Mouse (Mus musculus) spleen, postnatal 4 days (tissue): ENCODE data around the gene Hist1h3g.

Source experiments
- DNase-seq, 2 experiments: peaks; one replicate each; pipeline ENCODE4 v3.0.0; 2022; ENCODE audit warnings: low spot score in 2 of 2

The Hist1h3g gene

DNA sequence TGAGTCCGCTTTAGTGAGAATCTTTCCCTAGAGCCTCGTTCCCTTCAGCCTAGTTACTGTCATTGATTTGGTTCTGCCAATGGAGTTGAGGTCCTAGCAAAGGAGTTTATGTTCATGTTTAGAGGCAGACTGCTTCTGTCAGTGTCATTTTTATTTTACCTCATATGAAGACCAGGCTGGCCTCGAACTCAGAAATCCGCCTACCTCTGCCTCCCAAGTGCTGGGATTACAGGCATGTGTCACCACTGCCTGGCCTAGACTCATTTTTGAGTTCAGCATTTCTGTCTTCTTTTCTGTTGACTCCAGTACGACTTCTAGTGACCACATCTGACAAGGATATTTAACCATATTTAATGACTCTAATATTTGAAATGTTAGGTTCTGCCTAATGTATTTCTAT is 19.9 kb upstream of the Hist1h3g start:
- no peak for DNase-seq

DNA sequence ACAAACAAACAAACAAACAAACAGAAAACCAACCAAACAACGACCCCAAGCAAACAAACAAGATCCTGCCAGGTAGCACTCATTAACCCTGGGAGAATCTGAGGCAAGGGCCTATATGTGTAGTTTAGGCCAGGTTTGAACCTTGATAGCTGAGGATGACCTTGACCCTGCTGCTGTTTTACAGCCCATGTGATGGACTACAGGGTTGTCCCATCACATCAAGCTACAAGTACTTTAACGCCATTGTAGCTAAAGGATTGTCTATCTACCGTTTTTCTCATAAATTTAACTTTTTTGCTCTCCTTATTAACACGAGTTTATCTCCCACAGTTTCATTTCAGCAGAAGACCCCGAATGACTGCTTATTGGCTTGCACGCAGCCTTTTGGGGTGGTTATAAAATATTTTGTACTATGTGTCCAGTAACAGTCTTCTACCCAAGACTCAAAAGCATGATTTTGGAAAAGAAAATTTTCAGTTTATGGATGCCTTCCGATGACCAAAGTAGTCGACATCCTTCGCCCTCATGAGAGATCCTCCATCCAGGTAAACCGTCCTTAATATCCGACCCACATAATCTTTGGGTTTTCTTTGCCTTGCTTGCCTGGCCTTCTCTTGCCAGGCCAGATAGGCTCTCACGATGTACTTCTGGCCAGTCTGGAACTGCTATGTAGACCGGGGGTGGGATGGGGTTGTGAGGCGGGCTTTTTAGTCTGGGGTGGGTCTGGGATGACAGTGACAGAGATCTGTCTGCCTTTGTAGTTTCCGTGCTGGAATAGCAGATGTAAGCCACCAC is 19.2 kb upstream of the Hist1h3g start:
- no peak for DNase-seq

DNA sequence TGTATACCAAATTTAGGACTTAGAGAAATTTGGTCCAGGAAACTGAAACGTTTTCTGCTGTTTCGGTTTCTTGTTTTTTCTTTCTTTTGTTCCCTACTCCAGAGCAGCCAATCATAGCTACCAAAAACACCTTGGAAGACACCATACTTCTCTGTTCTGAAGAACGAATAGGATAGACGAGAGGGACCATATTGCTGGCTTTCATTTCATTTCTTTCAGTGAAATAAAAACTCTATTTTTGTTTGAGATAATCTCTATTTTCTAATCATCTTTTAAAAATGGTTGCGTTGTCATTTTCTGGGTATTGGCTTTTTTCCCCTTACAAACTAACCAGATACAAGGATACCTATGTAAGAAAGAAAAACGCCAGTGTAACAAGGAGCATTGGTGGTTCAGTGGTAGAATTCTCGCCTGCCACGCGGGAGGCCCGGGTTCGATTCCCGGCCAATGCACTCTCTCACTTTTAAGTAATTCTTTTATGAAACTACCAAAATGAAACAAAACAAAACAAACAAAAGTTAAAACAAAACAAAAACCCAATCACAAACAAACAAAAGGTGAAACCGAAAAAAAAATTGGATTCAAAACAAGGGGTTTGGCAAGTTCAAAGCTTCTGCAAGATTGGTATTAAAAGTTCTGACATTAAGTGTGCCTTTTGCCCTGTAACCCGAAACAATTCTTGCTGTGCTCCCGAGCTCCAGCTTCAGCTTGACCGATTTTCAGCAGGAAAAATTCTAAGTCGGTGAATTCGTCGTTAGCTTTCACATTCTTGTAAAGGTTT is 18.2 kb upstream of the Hist1h3g start:
- peak; percentile 77 to 91 for DNase-seq

DNA sequence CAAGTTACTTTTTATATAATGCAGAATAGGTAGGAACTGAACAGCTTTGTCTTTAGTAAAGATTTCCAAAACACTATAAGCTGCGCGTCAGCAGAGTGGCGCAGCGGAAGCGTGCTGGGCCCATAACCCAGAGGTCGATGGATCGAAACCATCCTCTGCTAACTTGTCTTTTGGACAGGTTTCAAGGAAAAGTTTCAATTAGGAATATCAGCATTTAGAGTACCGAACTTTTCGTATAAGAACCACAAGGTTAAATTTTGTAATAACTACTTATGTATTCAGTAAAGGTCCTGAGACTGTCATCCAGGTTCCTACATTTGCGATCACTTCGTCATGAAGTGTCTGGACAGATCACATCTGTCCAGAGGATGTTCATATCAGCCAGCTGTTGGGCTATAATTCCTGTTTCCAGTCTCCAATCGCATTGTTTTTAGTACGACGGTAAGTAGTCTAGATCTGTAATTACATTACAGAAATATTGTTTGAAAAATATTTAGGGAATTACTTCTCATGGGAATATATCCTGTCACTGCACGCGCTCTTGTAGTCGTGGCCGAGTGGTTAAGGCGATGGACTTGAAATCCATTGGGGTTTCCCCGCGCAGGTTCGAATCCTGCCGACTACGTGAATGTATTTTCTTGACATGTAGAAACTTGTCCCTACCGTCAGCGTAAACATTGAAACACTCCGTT is 17.5 kb upstream of the Hist1h3g start:
- DNase-seq, result peak; percentile 94 to 97

DNA sequence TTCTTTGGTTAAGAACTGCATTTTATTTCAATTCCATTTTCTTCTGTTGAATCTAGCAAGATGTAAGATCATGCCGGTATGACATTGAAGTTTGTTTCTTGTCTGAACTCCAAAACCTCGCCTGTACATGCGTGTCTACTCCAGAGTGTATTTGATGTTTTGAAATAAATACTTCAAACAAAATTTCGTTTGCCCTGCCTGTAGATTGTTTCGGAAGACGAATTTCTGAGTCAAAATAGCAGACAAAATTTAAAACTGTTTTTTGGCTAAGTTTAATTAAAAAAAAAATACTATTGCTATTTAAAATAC is 17.0 kb upstream of the Hist1h3g start:
- DNase-seq, result no peak

DNA sequence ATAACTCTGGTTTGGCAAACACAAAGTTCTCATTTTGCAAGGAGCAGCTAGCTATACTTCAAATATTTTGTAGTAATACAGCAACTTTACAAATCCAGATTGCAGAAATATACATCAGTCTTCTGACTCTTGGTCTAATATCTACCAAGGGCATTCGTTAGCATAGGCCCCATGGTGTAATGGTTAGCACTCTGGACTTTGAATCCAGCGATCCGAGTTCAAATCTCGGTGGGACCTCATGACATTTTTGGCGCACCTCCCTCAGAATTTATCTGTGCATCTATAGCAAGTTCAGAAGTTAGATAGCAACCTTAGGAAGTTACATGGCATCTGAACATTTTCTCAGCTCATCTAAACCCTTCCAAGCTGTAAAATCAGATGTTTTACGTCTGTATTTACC is 16.3 kb upstream of the Hist1h3g start:
- DNase-seq, result peak; percentile 87 to 93

DNA sequence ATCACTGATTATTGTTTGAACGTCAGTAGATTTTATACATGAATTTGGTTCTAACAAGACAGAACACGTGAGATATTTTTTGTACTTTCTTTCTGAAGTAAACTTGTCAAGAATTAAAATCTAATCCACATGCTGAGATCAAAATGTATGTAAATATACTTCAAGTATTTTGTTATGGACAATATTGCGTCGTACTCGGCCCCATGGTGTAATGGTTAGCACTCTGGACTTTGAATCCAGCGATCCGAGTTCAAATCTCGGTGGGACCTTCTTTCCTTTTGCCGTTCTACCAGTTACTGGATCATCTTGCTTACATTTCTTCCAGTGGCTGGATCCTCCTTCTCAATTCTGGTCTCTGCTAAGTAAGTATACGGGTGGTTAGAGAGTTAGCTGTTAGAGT is 15.8 kb upstream of the Hist1h3g start:
- DNase-seq, result peak; percentile 80 to 91

DNA sequence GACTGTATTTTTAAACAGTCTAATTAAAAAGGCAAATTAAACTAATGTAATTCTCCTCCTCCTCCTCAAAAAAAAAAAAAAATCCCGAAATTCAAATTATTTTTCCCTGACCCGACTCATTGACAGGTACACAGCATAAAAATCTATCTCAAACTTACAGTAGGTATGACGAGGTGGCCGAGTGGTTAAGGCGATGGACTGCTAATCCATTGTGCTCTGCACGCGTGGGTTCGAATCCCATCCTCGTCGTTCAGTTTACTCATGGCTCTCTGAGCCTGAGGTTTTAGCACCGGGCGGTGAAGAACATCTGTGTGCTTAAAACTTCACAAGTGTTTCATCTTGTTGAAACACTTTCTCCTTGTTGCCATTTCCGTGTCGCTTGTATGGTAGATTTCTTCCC is 13.5 kb upstream of the Hist1h3g start:
- DNase-seq, result peak; percentile 84 to 92

DNA sequence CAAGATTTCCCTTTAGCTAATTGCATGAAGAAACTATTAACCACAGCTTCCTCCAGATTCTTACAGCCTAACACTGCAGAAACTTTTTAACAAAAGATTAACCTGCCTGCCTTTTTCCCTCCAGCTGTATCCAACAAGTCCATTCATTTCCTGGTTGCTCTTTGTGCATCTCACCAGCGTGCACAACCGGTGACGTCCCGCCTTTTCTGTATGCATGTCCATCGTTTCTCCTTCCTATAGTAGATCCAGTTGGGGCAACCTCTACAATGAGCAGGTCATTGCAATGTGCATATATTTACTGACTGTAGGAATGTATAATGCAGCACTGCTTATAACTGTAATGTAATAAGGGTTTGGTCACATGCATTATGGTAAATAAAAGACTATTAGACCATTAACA is 11.2 kb upstream of the Hist1h3g start:
- no peak for DNase-seq

DNA sequence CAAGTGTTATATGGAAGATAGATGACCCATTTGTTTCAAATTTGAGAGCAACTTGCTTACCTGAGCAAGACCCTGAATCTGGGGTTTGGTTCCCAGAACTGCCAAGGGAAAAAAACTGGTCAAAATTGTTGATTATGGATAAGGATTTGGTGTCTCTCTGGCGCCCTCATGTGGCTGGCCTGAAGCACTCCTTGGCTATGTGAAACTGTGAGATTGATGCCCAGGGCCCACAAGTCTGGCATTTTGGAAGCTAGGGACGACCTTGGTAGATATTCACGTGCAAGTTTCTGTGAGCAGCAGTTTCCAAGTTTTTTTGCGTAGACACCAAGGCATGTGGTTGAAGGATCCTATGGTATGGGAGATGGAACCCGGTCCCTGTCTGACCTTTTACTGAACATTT is 10.6 kb upstream of the Hist1h3g start:
- DNase-seq, result peak; percentile 77 to 92

DNA sequence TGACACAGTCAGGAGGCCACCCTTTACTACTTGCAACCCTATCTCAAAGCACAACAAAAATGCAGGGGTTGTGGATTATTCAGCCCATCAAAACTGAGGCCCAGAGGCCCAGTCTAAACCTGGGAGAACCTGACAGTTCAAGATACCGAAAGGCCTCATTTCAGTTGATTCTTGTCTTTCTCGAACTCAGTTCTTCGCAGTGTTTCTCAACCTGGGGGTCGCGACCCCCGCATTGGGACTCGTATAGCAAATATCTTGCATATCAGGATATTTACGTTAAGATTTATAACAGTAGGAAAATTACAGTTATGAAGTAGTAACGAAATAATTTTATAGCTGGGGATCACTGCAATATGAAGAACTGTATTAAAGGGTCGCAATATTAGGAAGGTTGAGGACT is 9.3 kb upstream of the Hist1h3g start:
- peak in 1 of 2 experiments; percentile 62 for DNase-seq

DNA sequence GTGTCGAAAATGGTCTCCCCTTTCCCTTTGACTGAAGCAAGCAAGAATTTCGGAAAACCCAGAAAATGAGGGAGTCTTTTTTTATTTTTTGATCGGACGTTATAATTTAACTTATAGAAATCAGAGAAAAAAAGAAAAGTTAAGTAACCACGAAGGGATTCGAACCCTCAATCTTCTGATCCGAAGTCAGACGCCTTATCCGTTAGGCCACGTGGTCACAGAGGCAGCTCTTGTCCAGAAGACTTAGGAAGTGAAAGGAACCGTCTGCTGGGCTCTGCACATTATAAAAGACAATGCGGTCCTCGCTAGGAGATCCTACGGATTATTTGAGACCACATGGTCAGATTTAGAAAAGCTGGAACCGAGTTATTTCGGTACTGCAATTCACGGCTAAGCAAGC is 8.9 kb upstream of the Hist1h3g start:
- DNase-seq, result peak; percentile 91 to 95

DNA sequence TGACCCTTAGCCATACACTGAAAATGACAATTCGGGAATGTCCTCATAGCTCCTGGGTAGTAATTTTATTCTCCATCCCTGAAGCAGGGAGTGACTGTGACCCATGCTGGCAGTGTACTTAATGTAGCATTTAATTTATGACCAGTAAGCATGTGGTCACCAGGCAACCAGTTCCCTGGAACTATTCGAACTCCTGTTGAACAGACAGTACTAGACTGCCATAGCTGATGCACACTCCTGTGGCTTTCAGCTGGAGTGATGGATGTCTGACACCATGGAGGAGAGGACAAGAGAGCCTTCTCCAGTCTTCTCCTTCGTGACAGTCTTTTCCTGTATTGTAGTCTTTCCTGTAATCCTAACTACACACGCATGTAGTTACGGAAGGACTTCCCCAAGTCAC is 6.2 kb upstream of the Hist1h3g start:
- no peak for DNase-seq

DNA sequence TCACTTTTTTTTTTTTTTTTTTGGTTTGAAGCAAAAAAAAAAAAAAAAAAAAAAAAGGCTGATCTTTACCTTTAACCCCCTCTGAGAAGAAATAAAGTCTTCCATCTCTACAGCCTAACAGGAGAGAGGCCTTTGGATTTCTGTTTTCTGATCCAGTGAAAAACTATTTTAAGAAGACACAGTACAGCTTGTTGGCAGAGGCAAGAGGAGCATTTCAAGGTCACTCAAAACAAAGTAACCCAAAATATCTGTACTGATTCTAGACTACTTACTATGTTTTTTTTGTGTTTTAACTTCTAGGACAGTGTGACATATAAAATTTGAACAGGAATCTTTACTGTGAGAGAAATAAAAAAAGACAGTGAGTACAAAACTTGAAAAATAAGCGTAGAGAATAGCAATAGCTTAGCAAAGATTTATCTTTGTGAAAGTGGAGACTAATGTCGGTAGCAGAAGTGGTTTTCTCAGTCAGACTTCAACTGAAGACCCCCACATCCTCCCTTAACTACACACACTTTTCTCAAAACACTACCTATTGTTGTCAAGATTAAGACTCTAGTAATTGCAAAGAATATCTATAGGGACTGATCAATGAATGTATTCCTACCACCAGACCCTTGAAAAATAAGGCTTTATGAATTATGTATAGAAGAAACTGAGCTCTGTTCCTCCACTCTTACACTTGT is 5.6 kb upstream of the Hist1h3g start:
- DNase-seq, result no peak

DNA sequence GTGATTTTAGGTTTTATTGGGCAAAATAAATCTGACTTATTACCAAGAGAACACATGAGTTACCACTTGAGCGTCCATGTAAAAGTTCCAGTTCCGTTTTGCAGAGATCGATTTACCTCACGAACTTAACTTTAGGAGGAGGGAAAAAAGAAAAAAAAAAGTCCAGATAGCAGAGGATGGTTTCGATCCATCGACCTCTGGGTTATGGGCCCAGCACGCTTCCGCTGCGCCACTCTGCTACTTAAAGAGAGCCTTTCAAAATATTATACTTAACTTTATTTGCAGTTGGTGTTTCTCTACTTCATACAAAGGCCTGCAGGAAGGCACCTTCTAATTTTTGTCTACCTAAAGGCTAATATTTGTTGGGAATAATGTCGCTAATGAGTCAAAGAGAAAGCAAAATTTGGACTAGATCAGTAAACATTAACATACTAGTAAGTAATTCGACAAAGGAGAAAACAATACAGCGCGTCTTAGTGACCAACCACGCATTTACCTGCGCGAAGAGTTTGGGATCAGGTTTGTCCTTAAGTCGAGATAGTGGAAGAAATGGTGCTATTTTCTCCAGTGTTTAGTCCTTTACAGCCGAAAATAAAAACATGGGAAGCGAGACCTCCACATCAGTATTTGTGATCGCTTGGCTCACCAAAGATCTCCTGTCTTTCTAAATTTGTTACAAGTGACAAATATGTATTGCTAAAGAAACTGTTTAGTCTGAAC is 4.9 kb upstream of the Hist1h3g start:
- DNase-seq, result peak; percentile 72 to 84

DNA sequence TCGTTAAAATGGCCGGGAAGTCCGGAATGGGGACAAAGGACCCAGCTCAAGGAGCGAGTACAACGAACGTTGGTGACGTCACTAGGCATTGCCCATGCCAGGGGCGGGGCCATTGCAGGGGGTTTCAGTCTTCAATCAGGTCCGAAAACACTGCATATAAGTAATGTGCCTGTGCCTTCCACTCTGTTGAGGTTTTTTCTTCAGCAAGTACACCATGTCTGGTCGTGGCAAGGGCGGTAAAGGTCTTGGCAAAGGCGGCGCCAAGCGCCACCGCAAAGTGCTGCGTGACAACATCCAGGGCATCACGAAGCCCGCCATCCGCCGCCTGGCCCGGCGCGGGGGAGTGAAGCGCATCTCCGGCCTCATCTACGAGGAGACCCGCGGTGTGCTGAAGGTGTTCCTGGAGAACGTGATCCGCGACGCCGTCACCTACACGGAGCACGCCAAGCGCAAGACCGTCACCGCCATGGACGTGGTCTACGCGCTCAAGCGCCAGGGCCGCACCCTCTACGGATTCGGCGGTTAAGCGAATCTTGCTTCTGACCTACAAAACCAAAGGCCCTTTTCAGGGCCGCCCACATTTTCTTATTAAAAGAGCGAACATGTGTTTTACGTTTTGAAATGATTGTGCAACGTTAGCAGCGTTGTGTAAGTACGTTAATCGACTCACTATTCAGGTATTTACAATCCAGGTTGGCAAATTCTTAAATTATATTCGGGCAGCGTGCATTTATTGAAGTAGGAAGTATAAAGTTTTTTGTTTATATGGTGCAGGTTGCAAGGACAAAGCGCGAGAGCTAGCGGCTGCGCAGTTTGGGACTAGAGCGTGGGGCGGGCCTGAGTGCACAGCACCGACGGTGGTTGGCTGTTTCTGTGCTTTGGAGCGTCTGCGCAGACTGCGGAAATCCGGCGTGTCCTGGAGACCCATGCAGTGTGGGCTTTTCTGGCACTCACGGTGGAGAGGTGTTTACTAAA is 4.0 kb upstream of the Hist1h3g start, which contains the start of gene Hist1h4h:
Gene Hist1h4h, plus strand, starts transcription at position 150 of the 975 bp plus-strand sequence.
- peak; percentile 97 for DNase-seq

DNA sequence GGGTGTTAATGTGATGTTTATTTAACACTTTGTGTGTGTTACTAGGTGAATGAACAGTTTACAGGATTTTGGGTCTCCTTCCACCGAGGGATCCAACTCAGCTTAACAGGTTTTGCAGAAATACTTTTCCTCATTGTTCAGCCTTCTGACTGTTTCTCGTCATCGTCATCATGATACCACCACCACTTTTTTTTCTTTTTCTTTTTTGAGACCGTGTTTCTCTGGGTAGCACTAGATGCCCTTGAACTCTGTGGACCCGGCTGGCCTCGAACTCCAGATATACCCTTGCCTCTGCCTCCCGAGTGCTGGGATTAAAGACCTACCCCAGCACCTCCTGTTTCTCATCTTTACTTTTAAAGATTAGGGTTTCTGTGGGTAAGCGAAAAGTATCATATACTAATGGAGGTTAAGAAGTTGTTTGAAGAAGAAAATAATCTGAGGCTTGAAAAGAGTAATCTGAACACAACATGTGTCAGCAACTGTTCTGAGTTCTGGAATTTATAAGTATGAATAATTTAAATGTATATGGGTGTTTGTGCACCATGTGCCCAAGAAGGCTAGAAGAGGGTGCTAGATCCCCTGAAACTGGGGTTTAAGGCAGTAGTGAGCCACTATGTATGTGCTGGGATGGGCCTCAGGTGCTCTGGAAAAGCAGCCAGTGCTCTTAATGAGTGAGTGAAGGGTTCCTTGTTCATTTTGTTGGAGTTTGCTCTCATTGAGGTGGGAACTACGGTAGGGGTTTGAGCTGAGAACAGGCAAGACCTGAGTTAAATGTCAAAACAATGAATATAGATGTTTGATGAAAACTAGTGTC is 2.8 kb upstream of the Hist1h3g start:
- peak; percentile 51 to 71 for DNase-seq

DNA sequence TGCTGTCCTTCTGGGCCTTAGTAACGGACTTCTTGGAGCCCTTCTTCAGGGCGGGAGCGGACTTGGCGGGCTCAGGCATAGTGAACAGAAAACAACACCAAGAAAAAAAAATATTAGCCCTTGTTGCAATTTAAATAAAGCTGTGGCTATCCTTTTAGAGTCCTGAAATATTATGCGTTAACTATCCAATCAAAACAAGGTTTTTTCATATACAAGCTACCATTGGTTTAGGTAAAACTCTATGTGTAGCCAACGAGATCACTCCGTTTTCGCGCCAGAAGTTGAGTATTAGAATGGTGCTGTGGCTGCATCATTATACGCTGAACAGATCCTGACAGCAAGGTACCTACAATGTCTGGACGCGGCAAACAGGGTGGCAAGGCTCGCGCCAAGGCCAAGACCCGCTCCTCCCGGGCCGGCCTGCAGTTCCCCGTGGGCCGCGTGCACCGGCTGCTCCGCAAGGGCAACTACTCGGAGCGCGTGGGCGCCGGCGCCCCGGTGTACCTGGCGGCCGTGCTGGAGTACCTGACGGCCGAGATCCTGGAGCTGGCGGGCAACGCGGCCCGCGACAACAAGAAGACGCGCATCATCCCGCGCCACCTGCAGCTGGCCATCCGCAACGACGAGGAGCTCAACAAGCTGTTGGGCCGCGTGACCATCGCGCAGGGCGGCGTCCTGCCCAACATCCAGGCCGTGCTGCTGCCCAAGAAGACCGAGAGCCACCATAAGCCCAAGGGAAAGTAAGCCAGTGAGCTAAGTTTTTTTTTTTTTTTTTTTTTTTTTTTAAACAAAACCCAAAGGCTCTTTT is 1.5 kb upstream of the Hist1h3g start, which contains the start of gene Hist1h2af:
Gene Hist1h2af, plus strand, starts transcription at position 347 of the 808 bp plus-strand sequence.
- DNase-seq, result peak; percentile 83 to 88
